Mouse (Mus musculus) left cerebral cortex, postnatal 10 days (tissue): ENCODE measurements around the gene Hoxa11. TPM values are rescaled to one million over a fixed set of nuclear protein-coding genes. Genes with fewer than 3 reads are reported as not detected.
A peak's percentile ranks its signal among the peaks of the same experiment; 100 is the strongest.

ENCODE experiments used
- DNase-seq, 2 experiments: peaks; one replicate each; pipeline ENCODE4 v3.0.0; 2021 to 2022; ENCODE audit warnings: low spot score in 2 of 2, mixed read lengths in 1 of 2; ENCODE audit errors: extremely low spot score in 1 of 2
- intact Hi-C: fragments of 180-260 bp; cut with DNase I; formaldehyde crosslinking; loops from one replicate; pipeline ENCODE4 v1.15.1; 2025
- total RNA-seq, 2 experiments: library from RNA; stranded (reverse); gene quantifications; 2 replicates each; pipeline ENCODE4 v1.2.3; 2021

Gene Hoxa11
- total RNA-seq: not detected

DNA sequence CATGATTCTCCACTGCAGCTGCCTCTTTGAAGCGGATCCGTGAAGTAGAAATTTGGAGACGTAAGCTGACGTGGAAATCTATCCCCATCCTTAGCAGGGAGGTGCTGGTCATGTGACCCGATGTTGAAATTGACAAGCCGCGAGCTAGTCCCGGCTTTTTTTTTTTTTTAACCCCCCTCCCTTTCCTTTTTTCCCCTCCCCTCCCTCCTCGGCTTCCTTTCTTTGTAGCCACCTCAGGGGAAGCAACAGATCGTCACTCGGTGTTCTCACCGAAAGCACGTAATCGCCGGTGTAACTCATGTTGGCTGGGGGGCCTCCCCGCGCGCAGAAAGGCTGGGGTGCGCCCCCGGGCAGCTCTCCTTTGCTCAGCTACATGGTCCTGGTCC, at the start of gene Hoxa11:
TSS of gene Hoxa11 (minus strand) at position 54 of the 386 bp plus-strand sequence.
- DNase-seq: no peak
- intact Hi-C loops: no loop called here

DNA sequence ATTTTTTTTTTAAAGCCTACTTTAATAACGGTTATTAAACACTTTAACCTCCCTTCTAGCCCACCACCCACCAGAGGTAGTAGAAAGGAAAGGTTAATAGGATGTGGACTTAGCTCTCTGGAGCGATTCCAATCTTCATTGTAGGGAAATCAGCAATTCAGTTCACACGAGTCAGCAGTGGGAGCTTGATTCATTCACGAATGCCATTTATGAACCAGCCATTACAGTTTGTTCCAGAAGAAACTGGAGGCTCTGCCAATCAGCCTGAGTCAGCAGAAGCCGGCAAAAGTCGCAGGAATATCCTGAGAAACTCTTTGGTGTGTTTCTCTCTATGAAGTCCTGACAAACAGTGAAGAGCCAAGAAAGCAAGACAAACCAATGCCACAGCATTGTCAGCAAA, 49.0 kb upstream of the Hoxa11 start:
- no peak for DNase-seq
- intact Hi-C loops: no loop called here

DNA sequence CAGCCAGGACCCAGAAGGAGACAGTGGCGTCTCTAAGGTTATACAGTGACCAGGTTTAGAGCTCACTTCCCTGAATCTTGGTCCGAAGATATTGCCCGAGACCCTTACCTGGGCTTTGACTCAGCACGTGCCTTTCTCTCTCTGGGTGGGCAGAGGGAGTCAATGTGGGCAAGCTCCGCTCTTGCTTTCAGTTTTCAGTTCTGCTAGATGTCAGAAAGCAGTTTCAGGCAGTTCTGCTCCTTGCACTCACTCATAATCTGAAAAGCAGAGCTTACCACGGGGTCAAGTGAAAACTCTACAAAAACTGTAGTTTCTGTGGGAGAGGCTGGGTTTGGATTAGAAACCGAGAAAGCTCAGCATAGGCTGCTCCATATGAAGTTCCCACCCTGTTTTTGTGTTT, 46.7 kb upstream of the Hoxa11 start:
- intact Hi-C loops: no loop called here
- DNase-seq: no peak

DNA sequence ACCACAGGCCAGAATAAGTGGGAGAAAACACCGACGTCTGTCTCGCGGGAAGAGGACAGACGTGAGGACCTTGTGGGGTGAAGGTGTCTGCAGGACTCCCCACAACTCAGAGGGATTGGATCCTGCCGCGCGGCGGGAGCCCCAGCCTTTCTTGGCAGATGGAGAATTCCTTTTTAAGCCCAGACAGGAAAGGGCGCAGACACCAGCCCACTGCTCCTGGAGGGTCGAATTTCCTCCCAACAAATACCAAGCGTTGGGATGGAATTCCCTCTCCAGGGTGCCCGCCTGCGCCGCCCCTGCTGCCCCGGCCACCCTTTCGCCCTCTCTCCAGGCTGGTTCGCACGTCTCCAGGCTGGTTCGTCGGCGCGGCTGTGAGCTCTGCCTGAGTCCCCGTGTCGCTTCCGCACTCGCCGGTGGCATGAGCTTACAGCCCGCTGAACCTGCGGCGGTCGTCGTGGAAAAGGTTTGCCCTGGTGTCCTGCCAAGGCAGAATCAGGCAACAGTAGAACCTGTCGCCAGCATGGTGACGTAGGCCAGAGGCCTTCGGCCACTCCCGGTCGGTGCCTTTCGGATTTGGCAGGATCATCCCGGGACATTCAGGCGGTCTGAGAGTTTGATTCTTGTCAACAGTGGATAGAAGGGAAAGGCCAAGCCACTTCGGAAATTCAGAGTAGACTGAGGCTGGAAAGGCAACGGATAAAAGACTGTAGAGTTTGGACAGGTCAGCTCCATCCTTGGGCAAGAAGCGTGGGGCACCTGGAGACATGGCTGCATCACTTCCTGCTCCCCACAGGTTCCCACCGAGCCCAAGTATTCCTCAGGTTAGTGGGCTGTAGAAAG, 45.6 kb upstream of the Hoxa11 start:
- no peak for DNase-seq
- intact Hi-C loops: no loop called here

- DNase-seq: no peak
- intact Hi-C loops: no loop called here
These were observed 44.6 kb upstream of the Hoxa11 start for GRCm38 (mm10) chr6:52290186-52290585.

DNA sequence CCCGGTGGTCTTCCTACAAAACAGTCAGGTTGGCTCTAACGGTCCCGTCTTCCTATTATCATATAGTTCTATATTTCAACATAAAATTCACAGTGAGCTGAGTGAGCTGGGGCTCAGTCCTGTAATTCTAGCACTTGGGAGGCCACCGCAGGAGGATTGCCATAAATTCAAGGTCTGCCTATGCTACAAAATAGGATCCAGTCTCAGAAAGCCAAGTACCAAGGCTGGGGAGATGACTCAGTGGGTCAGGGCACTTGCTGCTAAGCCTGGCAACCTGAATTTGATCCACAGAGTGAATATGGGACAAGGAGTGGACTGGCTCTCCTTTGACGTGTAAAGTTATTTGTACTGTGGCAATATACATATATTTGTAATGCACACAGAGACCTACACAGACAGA, 38.3 kb upstream of the Hoxa11 start:
- DNase-seq: no peak
- intact Hi-C loops: no loop called here

- DNase-seq: no peak
- intact Hi-C loops: no loop called here
These were observed 35.5 kb upstream of the Hoxa11 start for GRCm38 (mm10) chr6:52281084-52281483.

GRCm38 (mm10) chr6:52276920-52277319, 31.3 kb upstream of the Hoxa11 start:
- no peak for DNase-seq
- intact Hi-C loops: loop anchor here (10.0 kb wide), 2 partner anchors 298 to 438 kb away; partner anchors contain the start of gene Tax1bp1

DNA sequence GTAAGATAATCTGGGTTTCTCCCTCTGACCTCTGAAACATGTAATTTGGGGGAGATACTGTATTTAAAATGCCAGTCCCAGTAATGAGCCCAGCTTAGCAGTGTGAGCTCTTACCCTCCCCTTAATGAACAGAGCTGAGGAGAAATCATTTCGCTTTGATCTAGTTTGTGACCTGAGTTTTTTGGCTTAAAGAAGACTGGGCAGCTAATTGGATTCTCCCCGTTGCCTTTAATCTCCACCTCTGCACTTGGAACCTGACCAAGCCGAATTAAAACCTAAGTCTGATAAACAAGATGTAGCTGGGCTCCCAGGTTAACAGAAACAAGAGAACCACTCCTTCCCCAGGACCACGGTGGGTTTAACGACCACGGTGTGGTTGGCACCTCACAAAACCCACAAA, 30.8 kb upstream of the Hoxa11 start:
- DNase-seq: no peak
- intact Hi-C loops: loop anchor here (10.0 kb wide), 2 partner anchors 298 to 438 kb away; partner anchors contain the start of gene Tax1bp1

GRCm38 (mm10) chr6:52275563-52276280, 30.1 kb upstream of the Hoxa11 start:
- DNase-seq: no peak
- intact Hi-C loops: loop anchor here (10.0 kb wide), 2 partner anchors 299 to 439 kb away; partner anchors contain the start of gene Tax1bp1

- DNase-seq: no peak
- intact Hi-C loops: loop anchor here (10.0 kb wide), 2 partner anchors 300 to 440 kb away; partner anchors contain the start of gene Tax1bp1
These were observed 29.0 kb upstream of the Hoxa11 start for GRCm38 (mm10) chr6:52274576-52274975.

GRCm38 (mm10) chr6:52273656-52274280, 28.2 kb upstream of the Hoxa11 start:
- intact Hi-C loops: loop anchor here (10.0 kb wide), 2 partner anchors 301 to 441 kb away; partner anchors contain the start of gene Tax1bp1
- no peak for DNase-seq

GRCm38 (mm10) chr6:52272766-52273655, 27.4 kb upstream of the Hoxa11 start:
- intact Hi-C loops: loop anchor here (10.0 kb wide), 2 partner anchors 302 to 442 kb away; partner anchors contain the start of gene Tax1bp1
- no peak for DNase-seq

GRCm38 (mm10) chr6:52270494-52271480, 25.2 kb upstream of the Hoxa11 start:
- intact Hi-C loops: loop anchor here (10.0 kb wide), 2 partner anchors 304 to 444 kb away; partner anchors contain the start of gene Tax1bp1
- peak; percentile 45 to 56 for DNase-seq

- intact Hi-C loops: loop anchor here (10.0 kb wide), 1 partner anchor 46 kb away; the partner anchor contains the start of gene Evx1
These were observed 23.1 kb upstream of the Hoxa11 start for GRCm38 (mm10) chr6:52268756-52269155.

GRCm38 (mm10) chr6:52268341-52268740, 22.7 kb upstream of the Hoxa11 start:
- intact Hi-C loops: loop anchor here (10.0 kb wide), 1 partner anchor 46 kb away; the partner anchor contains the start of gene Evx1
- DNase-seq: no peak

More at GRCm38 (mm10) chr6:52268756-52269155, 23.1 kb upstream of the Hoxa11 start:
- DNase-seq: no peak

GRCm38 (mm10) chr6:52267691-52268090, 22.1 kb upstream of the Hoxa11 start:
- no peak for DNase-seq
- intact Hi-C loops: loop anchor here (10.0 kb wide), 1 partner anchor 47 kb away; the partner anchor contains the start of gene Evx1
